In genomic region chr11:116347012-116347411, GRCm38 (mm10) we compare ENCODE assay signal across 25 mouse cellular contexts. TPM values are rescaled to one million over a fixed set of nuclear protein-coding genes. Genes with fewer than 3 reads are reported as not detected.
DNase-seq lines count a peak whose midpoint lies in the region; TF ChIP-seq lines count a peak whose summit lies in the region.
"Had no signal": no experiment of that assay in that cellular context is flagged by ENCODE, and none has a peak within 500 bp of the region (broad histone marks: within the 10 kb centered on the region; RNA-seq: fewer than 3 reads in every experiment).

No protein-coding gene starts in this region.

- intact Hi-C loops in gastrocnemius, adult 2 months (cut with DNase I) = loop anchor here (5.0 kb wide), 1 partner anchor 40 kb away; no protein-coding TSS in a partner anchor

- no peaks in the 10 kb centered on the region for H3K4me1 ChIP-seq in testis, adult 2 months (ENCODE audit: control insufficient read depth, insufficient read depth, low read length)
- H3K4me1 ChIP-seq in limb, embryonic 10.5 days = peaks cover 10% of the 10 kb centered on the region; the same call in 1 of the 2 replicates
- H3K4me1 ChIP-seq: embryonic facial prominence, embryonic 12.5 days had no signal

- WGBS in limb, embryonic 10.5 days = 76% methylated on average over 7 of the region's 7 CpGs

- no peaks in the 10 kb centered on the region for H3K36me3 ChIP-seq in testis, adult 2 months (ENCODE audit: control insufficient read depth, insufficient read depth, low read length)
- peaks cover 49% of the 10 kb centered on the region for H3K36me3 ChIP-seq in limb, embryonic 10.5 days

- H3K27me3 ChIP-seq in testis, adult 2 months (ENCODE audit: control insufficient read depth, insufficient read depth, low read length) = no peaks in the 10 kb centered on the region
- H3K27me3 ChIP-seq in limb, embryonic 10.5 days (ENCODE audit: low read depth, poor library complexity, severe bottlenecking) = no peaks in the 10 kb centered on the region
- H3K27me3 ChIP-seq: embryonic facial prominence, embryonic 12.5 days; heart, embryonic 13.5 days; hindbrain, embryonic 12.5 days; hindbrain, embryonic 15.5 days had no signal

- no peak for TF ChIP-seq POLR2A in testis, adult 2 months (IDR thresholded peaks at IDR 0.05; ENCODE audit: control insufficient read depth, low read depth, low read length)

- no peak for TF ChIP-seq CTCF in gastrocnemius, adult 2 months (IDR thresholded peaks at IDR 0.05)
- no peak for TF ChIP-seq CTCF in testis, adult 2 months (IDR thresholded peaks at IDR 0.05; ENCODE audit: control insufficient read depth, insufficient read depth, insufficient replicate concordance, low read depth, low read length)

- no peaks in the 10 kb centered on the region for H3K9me3 ChIP-seq in limb, embryonic 10.5 days (replicated peaks)
- H3K9me3 ChIP-seq: embryonic facial prominence, embryonic 12.5 days; heart, embryonic 13.5 days; hindbrain, embryonic 12.5 days; hindbrain, embryonic 15.5 days had no signal

- H3K4me3 ChIP-seq in gastrocnemius, adult 2 months = peak overlapping the region; percentile 39
- H3K4me3 ChIP-seq in testis, adult 2 months (ENCODE audit: control insufficient read depth, low read depth, low read length) = peak overlapping the region; percentile 60
- no peak overlapping the region for H3K4me3 ChIP-seq in limb, embryonic 10.5 days
- H3K4me3 ChIP-seq: embryonic facial prominence, embryonic 12.5 days; erythroblast, embryonic 14.5 days; heart, embryonic 13.5 days; hindbrain, embryonic 12.5 days; hindbrain, embryonic 15.5 days had no signal

- no peak for DNase-seq in gastrocnemius, adult 2 months
- no peak for DNase-seq in gastrocnemius, adult 8-10 months (ENCODE audit: low spot score in 2 of 2)
- DNase-seq in testis, postnatal 14 days (ENCODE audit: low spot score) = no peak
- no peak for DNase-seq in limb, embryonic 10.5 days (ENCODE audit: low spot score)
- no peak for DNase-seq in cerebellum, adult 8-10 months
- DNase-seq in lung, postnatal 4 days = no peak
- DNase-seq: adrenal gland, adult 2 months; adrenal gland, postnatal 14 days; B cell, adult 2 months; cerebellum, adult 11 months; cerebellum, adult 2 months; cerebellum, postnatal 10 days; cerebellum, postnatal 36 days; forebrain, postnatal 0 days; gastrocnemius, postnatal 14 days; heart, adult 18-20 months; heart, postnatal 14 days had no signal

- H3K27ac ChIP-seq in gastrocnemius, adult 2 months = peak overlapping the region; percentile 89
- no peak overlapping the region for H3K27ac ChIP-seq in testis, adult 2 months (ENCODE audit: control insufficient read depth, insufficient read depth, low read depth, low read length)
- H3K27ac ChIP-seq in limb, embryonic 10.5 days = peak overlapping the region; percentile 30; the same call in 1 of the 2 replicates
- H3K27ac ChIP-seq: embryonic facial prominence, embryonic 12.5 days; heart, embryonic 13.5 days; hindbrain, embryonic 12.5 days; hindbrain, embryonic 15.5 days had no signal

RNA-seq across cellular contexts. Expression of gene Foxj1, which starts 11.8 kb away (rescaled TPM):
- total RNA-seq in gastrocnemius, adult 2 months (2021) = under 1 TPM in 1 of 2 experiments, not detected in 1; 0.14 TPM
- not detected for total RNA-seq in gastrocnemius, adult 8-10 months (2022)
- 75.5 and 97.6 TPM in 2 replicates for polyA plus RNA-seq in testis, adult 2 months (2012; rRNA removed)
- polyA plus RNA-seq in limb, embryonic 10.5 days (2016; fragmentation: Nextera tagmentation; extraction: Ambion mirVana) = 0.68 and 1.5 TPM in 2 replicates
- total RNA-seq: hematopoietic stem cell, adult 5-6 weeks had no signal
- polyA plus RNA-seq: CD4-positive, CD25-positive, alpha-beta regulatory T cell, adult 4 months had no signal

RNA-seq across cellular contexts. Expression of gene Exoc7, which starts 40.0 kb away (rescaled TPM):
- 100 to 1,000 TPM in 1 of 2 experiments, 10 to 100 TPM in 1; 74.1 to 106 TPM for total RNA-seq in gastrocnemius, adult 2 months (2021)
- 10 to 100 TPM; 62.3 to 84.9 (median 73.3) TPM for total RNA-seq in gastrocnemius, adult 8-10 months (2022)
- polyA plus RNA-seq in testis, adult 2 months (2012; rRNA removed) = 40.3 and 45.3 TPM in 2 replicates
- polyA plus RNA-seq in limb, embryonic 10.5 days (2016; fragmentation: Nextera tagmentation; extraction: Ambion mirVana) = 55.1 and 64.8 TPM in 2 replicates
